Mouse (Mus musculus) induced T-regulatory cell, adult 2 months (primary cell): ENCODE measurements around the gene Dhx36.

Experiments
- DNase-seq: peaks from one replicate; pipeline ENCODE4 v3.0.0-alpha.2; 2012; ENCODE audit warnings: low read depth

Gene Dhx36

GRCm38 (mm10) chr3:62506488-62507205 is at the start of gene Dhx36:
Gene Dhx36, minus strand, starts transcription at chr3:62507004.
- DNase-seq: peak; percentile 98

- DNase-seq: no peak
Observed at GRCm38 (mm10) chr3:62527593-62527992, 20.8 kb upstream of the Dhx36 start.

- DNase-seq: peak; percentile 22
Observed at GRCm38 (mm10) chr3:62527160-62527559, 20.4 kb upstream of the Dhx36 start.

GRCm38 (mm10) chr3:62507206-62507647 is 423 bp upstream of the Dhx36 start:
- no peak for DNase-seq

- DNase-seq: peak; percentile 7
Observed at GRCm38 (mm10) chr3:62505166-62505900, 1.5 kb downstream of the Dhx36 start.

- DNase-seq: no peak
Observed at GRCm38 (mm10) chr3:62499327-62499726, 7.5 kb downstream of the Dhx36 start.

GRCm38 (mm10) chr3:62492568-62492967 is 14.2 kb downstream of the Dhx36 start:
- DNase-seq: no peak

- no peak for DNase-seq
Observed at GRCm38 (mm10) chr3:62484340-62484739, 22.5 kb downstream of the Dhx36 start.

GRCm38 (mm10) chr3:62470179-62470578 is 36.6 kb downstream of the Dhx36 start:
- no peak for DNase-seq

- no peak for DNase-seq
Observed at GRCm38 (mm10) chr3:62464276-62464675, 42.5 kb downstream of the Dhx36 start.

- DNase-seq: no peak
Observed at GRCm38 (mm10) chr3:62459483-62459882, 47.3 kb downstream of the Dhx36 start.

GRCm38 (mm10) chr3:62458284-62459013 is 48.4 kb downstream of the Dhx36 start:
- peak; percentile 42 for DNase-seq

- no peak for DNase-seq
Observed at GRCm38 (mm10) chr3:62455854-62456253, 51.0 kb downstream of the Dhx36 start.

- no peak for DNase-seq
Observed at GRCm38 (mm10) chr3:62454096-62454495, 52.7 kb downstream of the Dhx36 start.

- DNase-seq: no peak
Observed at GRCm38 (mm10) chr3:62452961-62453360, 53.8 kb downstream of the Dhx36 start.

GRCm38 (mm10) chr3:62449871-62450496 is 56.8 kb downstream of the Dhx36 start:
- DNase-seq: no peak

GRCm38 (mm10) chr3:62447151-62447550 is 59.7 kb downstream of the Dhx36 start:
- no peak for DNase-seq

GRCm38 (mm10) chr3:62446271-62446670 is 60.5 kb downstream of the Dhx36 start:
- DNase-seq: no peak

GRCm38 (mm10) chr3:62443582-62444194 is 63.1 kb downstream of the Dhx36 start:
- DNase-seq: no peak

- no peak for DNase-seq
Observed at GRCm38 (mm10) chr3:62440431-62440969, 66.3 kb downstream of the Dhx36 start.

GRCm38 (mm10) chr3:62435923-62436322 is 70.9 kb downstream of the Dhx36 start:
- DNase-seq: no peak
